Mouse (Mus musculus) liver, embryonic 14.5 days (tissue): ENCODE results near the gene Ppa1.

Source experiments
- CTCF ChIP-seq: IDR thresholded peaks from 2 replicates; pipeline ENCODE4 v1.5.1; 2016; ENCODE audit warnings: antibody characterized with exemption, low read depth, control low read depth
- EP300 ChIP-seq: IDR thresholded peaks from 2 replicates; pipeline ENCODE4 v1.6.1; 2016; ENCODE audit warnings: antibody characterized with exemption, low read depth

GRCm38 (mm10) chr10:61697028-61697427 is 48.7 kb downstream of the Ppa1 start:
- TF ChIP-seq CTCF, result no peak
- TF ChIP-seq EP300, result no peak
